Mouse (Mus musculus) lung, postnatal 0 days (tissue): ENCODE results near the gene Mlxipl.

Experiments
- CTCF ChIP-seq: IDR thresholded peaks from 2 replicates; pipeline ENCODE4 v1.5.1; 2016; ENCODE audit warnings: antibody characterized with exemption, mild to moderate bottlenecking
- EP300 ChIP-seq: IDR thresholded peaks from 2 replicates; pipeline ENCODE4 v1.6.1; 2016; ENCODE audit warnings: antibody characterized with exemption, mild to moderate bottlenecking, control low read depth

DNA sequence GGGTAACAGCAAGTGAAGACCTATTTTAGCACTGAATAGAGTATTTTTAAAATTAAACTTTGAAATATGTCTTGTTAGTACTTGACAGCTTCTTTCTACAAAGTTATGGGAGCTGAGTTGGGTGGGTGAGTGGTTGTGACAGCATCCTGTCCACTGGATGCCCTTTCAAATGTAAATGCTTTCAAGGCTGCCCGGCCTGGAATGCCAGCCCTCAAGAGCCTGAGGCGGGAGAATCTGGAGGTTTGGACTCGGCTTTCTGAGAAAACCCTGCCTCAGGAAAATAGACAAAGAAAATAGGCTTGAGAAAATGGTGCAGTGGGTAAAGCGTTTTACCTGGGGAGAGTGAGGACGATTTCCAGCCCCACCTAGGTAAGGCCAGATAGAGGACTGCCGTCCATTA, 92.1 kb downstream of the Mlxipl start:
- no peak for TF ChIP-seq CTCF
- no peak for TF ChIP-seq EP300
